Mouse (Mus musculus) ovary, adult 18-20 months (tissue): ENCODE measurements around the gene Klhl34.

ENCODE experiments used
- DNase-seq: peaks from one replicate; pipeline ENCODE4 v3.0.0; 2022; ENCODE audit warnings: low spot score, mixed read lengths

Gene Klhl34

DNA sequence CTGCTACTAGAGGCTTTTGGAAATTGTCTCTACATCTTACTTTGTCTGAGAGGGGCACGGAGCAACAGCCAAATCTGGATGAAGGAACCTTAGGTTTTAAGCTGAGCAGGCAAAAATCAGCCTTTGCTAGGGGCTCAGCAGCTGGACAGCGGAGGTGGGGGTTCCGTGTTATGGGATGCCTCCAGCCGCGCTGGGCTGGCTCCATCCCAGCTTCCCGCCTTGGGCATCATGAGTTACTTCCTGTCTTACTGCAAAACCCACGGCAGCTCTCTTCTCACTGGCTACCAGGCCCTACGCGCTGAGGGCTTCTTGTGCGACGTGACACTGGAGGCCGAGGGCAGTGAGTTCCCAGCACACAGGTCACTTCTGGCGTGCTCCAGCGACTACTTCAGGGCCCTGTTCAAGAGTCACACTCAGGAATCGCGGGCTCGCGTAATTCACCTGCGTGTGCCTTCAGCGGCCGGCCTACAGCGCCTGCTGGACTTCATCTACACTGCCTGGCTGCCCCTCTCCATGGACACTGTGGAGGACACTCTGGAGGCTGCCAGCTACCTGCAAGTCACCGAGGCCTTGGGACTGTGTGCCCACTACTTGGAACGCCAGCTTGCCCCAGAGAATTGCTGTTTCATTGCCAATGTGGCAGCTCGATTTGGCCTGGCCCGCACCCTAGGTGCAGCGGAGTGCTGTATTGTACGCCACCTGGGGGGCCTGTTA is at the start of gene Klhl34:
Gene Klhl34 (plus strand): TSS at position 229 of the 714 bp plus-strand sequence.
- DNase-seq: no peak

DNA sequence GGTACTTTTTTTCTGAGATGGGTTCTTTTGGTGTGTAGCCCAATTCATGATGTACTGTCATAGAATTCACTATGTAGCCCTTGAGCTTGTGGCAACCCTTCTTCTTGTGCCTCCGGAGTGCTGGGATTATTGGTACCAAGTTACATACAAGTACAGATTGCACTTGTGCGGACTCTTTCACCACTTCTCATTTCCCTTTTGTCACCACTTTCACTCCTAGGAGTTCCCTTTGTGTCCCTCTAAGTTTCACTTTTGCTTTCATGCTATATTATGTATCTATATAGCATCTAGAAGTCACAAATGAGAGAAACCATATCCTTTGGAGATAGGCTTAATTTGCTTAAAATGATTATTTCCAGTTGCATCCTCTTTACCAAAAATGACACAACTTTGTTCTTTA is 16.6 kb upstream of the Klhl34 start:
- DNase-seq: no peak

DNA sequence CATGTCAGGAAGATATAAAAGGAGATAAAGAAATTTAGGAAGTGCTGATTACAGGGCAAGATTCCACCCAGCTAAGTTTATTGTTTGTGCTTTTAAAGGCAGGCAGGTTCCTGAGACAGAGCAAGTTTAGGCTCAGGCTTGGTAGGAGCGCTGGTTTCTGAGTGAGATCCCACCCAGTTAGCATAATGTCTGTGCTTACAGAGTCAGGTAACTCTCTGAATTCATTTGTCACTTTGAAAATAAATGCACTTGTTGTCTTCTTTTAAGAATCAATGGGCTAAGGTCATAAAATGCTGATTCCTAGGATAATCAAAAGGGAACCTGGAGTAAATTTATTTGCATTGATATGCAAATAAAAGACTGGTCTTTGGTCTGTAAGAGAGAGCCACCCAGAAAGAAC is 8.5 kb upstream of the Klhl34 start:
- no peak for DNase-seq

DNA sequence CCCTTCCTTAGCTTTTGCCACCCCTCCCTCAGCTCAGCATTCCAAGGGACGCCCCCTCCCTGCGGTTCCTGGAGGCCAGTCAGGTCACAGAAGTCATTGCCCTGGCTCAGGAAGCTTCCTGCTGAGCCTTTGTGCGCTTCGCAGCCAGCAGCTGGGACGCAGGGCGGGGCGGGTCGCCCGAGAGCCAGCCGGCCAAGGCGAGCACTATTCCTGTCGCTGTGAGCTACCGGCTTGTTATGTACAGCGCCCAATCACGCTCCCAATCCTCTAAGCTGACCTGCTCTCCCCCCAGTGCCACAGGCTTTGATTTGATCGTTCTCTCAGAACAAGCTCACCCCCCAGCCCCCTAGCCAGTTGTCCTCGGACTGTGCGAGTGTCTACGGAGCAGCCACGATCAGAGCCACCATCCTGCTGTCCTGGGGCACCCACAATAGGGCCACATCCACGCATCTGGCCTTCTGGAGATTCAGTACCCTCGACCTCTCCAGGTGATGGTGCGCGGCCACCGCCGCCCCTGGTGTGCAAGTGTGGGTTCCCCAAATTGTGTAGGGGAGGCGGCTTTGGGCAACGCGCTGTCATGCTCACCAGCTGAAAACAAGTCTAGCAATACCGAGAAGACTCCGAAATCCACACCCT is 546 bp upstream of the Klhl34 start:
- no peak for DNase-seq

DNA sequence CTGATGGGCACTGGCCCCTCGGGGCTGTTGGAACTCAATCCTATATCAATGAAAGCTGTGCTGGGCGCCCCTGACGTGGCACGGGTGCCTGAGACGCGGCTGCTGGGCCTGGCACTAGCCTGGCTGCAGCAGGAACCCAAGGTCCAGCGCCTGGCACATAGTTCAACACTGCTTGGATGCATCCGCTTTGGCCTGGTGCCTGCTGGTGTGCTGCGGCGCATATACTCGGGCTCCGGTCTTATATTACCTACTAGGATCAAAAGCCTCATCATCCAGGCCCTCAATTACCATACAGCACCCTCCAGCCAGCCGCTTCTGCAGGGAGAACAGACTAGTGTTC is 656 bp downstream of the Klhl34 start:
- no peak for DNase-seq

DNA sequence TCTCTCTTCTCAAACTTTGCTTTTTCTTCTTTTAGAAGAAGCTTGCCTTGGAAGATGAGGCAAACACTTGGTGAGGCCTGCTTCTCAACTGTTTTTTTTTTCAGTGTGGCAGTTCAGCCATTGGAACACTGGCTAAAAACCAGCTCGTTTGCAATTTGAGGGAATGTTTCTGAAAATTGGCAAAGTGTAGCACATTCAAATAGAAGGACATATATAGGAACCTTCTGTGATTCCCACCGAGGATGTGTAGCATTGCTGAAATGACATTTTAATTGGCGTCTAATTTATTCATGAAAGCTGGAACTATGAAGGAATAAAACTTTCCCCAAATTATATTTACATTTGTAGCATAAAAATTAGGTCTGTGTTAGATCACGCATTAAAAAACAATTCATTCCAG is 11.7 kb downstream of the Klhl34 start:
- DNase-seq: no peak
